In the genomic region with DNA sequence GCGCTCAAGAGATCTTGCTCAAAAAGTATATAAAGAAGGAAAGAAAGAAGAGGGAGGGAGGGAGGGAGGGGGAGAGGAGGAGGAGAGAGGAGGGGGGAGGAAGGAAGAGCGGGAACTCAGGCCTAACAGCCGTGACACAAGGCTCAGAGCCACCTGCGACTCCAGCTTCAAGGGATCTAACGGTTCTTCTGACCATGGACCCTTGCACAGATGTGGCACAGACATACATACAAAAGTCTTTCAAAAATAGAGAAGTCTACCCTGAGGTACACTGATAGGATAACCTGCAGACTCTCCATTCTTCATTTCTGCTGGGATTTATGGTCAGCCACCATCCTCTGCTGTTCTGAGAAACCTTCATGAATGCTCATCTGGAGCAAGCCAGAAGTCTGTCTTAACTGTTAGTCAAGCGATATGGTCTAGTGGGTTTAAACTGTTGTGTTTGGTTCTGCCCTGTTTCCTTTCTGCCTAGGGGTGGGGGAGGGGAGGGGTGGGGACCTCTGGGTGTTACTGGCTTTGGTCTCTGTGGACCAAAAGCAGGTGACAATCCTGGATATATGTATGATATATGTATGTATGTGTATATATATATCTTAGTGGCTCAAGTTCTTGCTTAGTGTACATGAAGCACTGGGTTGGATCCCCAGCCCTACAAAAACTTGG, we compare ENCODE assay signal across 19 mouse cellular contexts. TPM values are rescaled to one million over a fixed set of nuclear protein-coding genes. Genes with fewer than 3 reads are reported as not detected.
A peak's percentile ranks its signal among the peaks of the same experiment; 100 is the strongest.
DNase-seq lines count a peak whose midpoint lies in the region; ATAC-seq and TF ChIP-seq lines count a peak whose summit lies in the region.
"Had no signal": no experiment of that assay in that cellular context is flagged by ENCODE, and none has a peak within 500 bp of the region (broad histone marks: within the 10 kb centered on the region; RNA-seq: fewer than 3 reads in every experiment).

No protein-coding gene starts in this region.

- 78% methylated on average over 6 of the region's 6 CpGs for WGBS in heart, embryonic 16.5 days
- WGBS in spleen, adult 2 months = 13% methylated on average over 6 of the region's 6 CpGs
- WGBS in midbrain, embryonic 16.5 days = 73% methylated on average over 6 of the region's 6 CpGs

- no peaks in the 10 kb centered on the region for H3K36me3 ChIP-seq in heart, embryonic 16.5 days (ENCODE audit: control insufficient read depth, insufficient read depth)
- no peaks in the 10 kb centered on the region for H3K36me3 ChIP-seq in spleen, adult 2 months (ENCODE audit: control insufficient read depth, insufficient read depth, low read length)
- H3K36me3 ChIP-seq in midbrain, embryonic 16.5 days (ENCODE audit: control insufficient read depth, insufficient read depth, low read length) = no peaks in the 10 kb centered on the region
- H3K36me3 ChIP-seq: forebrain, embryonic 12.5 days; hindbrain, embryonic 13.5 days; midbrain, embryonic 10.5 days had no signal

- H3K27ac ChIP-seq in heart, embryonic 16.5 days (ENCODE audit: low read length) = peak overlapping the region; percentile 43; the same call in 1 of the 2 replicates
- 0 out of 2 replicates have a peak overlapping the region, but pooled peaks have one; percentile 5 for H3K27ac ChIP-seq in spleen, adult 2 months (ENCODE audit: insufficient read depth, low read length)
- no peak overlapping the region for H3K27ac ChIP-seq in midbrain, embryonic 16.5 days (ENCODE audit: low read length)
- H3K27ac ChIP-seq: forebrain, embryonic 12.5 days; hindbrain, embryonic 13.5 days; kidney, postnatal 0 days; layer of hippocampus, adult 2 months; midbrain, embryonic 10.5 days had no signal

- peak; percentile 66 for ATAC-seq in heart, embryonic 16.5 days (replicated peaks; ENCODE audit: extremely low read depth, insufficient read depth, low FRiP score)
- ATAC-seq in cerebellum, adult (ENCODE audit: insufficient number of reproducible peaks, low FRiP score, low TSS enrichment) = no peak
- no peak for ATAC-seq in midbrain, embryonic 16.5 days

- no peak overlapping the region for H3K4me3 ChIP-seq in heart, embryonic 16.5 days (ENCODE audit: low read length)
- no peak overlapping the region for H3K4me3 ChIP-seq in spleen, adult 2 months (ENCODE audit: extremely low read depth, insufficient read depth, insufficient read length)
- H3K4me3 ChIP-seq in midbrain, embryonic 16.5 days (ENCODE audit: low read depth, low read length) = no peak overlapping the region
- H3K4me3 ChIP-seq: forebrain, embryonic 12.5 days; hindbrain, embryonic 13.5 days; layer of hippocampus, adult 2 months; midbrain, embryonic 10.5 days had no signal

- no peaks in the 10 kb centered on the region for H3K4me1 ChIP-seq in heart, embryonic 16.5 days (ENCODE audit: control insufficient read depth, insufficient read depth, low read length)
- H3K4me1 ChIP-seq in spleen, adult 2 months (ENCODE audit: control insufficient read depth, insufficient read depth, insufficient read length) = peaks cover 26% of the 10 kb centered on the region; the same call in 1 of the 2 replicates
- H3K4me1 ChIP-seq in midbrain, embryonic 16.5 days (ENCODE audit: control insufficient read depth, insufficient read depth, low read length) = no peaks in the 10 kb centered on the region
- H3K4me1 ChIP-seq: forebrain, embryonic 12.5 days; hindbrain, embryonic 13.5 days; midbrain, embryonic 10.5 days had no signal

- no peak for TF ChIP-seq POLR2A in spleen, adult 2 months (IDR thresholded peaks at IDR 0.05; ENCODE audit: low read depth, low read length)

- no peak for DNase-seq in heart, postnatal 36 days
- DNase-seq in spleen, adult 2 months (ENCODE audit: low read depth in 1 of 2, low spot score in 2 of 2) = no peak
- no peak for DNase-seq in spleen, postnatal 4 days (ENCODE audit: low spot score in 2 of 2)
- peak; percentile 75 for DNase-seq in thymus, postnatal 0 days (ENCODE audit: low spot score)
- DNase-seq in layer of hippocampus, postnatal 14 days (ENCODE audit: low spot score in 2 of 2) = no peak
- DNase-seq: adrenal gland, postnatal 36 days; cerebellum, adult 8-10 months; lung, adult 18-20 months; lung, postnatal 14 days; retina, postnatal 1 day; right cerebral cortex, postnatal 4 days had no signal

- H3K9me3 ChIP-seq in heart, embryonic 16.5 days (replicated peaks; ENCODE audit: control insufficient read depth, low read length) = no peaks in the 10 kb centered on the region
- H3K9me3 ChIP-seq in midbrain, embryonic 16.5 days (replicated peaks; ENCODE audit: control insufficient read depth, low read length, poor library complexity, severe bottlenecking) = no peaks in the 10 kb centered on the region
- H3K9me3 ChIP-seq: forebrain, embryonic 12.5 days; hindbrain, embryonic 13.5 days; midbrain, embryonic 10.5 days had no signal

- no peak for TF ChIP-seq CTCF in spleen, adult 2 months (IDR thresholded peaks at IDR 0.05; ENCODE audit: extremely low read depth, insufficient read depth, insufficient read length, insufficient replicate concordance)

- H3K9ac ChIP-seq in heart, embryonic 16.5 days (ENCODE audit: low read length) = no peak overlapping the region
- no peak overlapping the region for H3K9ac ChIP-seq in midbrain, embryonic 16.5 days (ENCODE audit: low read depth, low read length)
- H3K9ac ChIP-seq: forebrain, embryonic 12.5 days; hindbrain, embryonic 13.5 days had no signal

- H3K27me3 ChIP-seq in heart, embryonic 16.5 days (ENCODE audit: control insufficient read depth, insufficient read depth, low read length) = no peaks in the 10 kb centered on the region
- H3K27me3 ChIP-seq in spleen, adult 2 months (ENCODE audit: control insufficient read depth, insufficient read depth, low read length) = no peaks in the 10 kb centered on the region
- H3K27me3 ChIP-seq in midbrain, embryonic 16.5 days (ENCODE audit: control insufficient read depth, insufficient read depth, low read depth, low read length) = no peaks in the 10 kb centered on the region
- H3K27me3 ChIP-seq: forebrain, embryonic 12.5 days had no signal

- intact Hi-C loops in heart, postnatal 36 days (cut with DNase I) = no loop called here

- H3K4me2 ChIP-seq in heart, embryonic 16.5 days (ENCODE audit: low read depth, low read length) = no peak overlapping the region
- H3K4me2 ChIP-seq in midbrain, embryonic 16.5 days (ENCODE audit: low read length) = no peak overlapping the region
- H3K4me2 ChIP-seq: forebrain, embryonic 12.5 days; hindbrain, embryonic 13.5 days had no signal

RNA-seq across cellular contexts. Expression of a gene that starts 14.3 kb away (rescaled TPM):
- polyA plus RNA-seq in heart, embryonic 16.5 days (2015; fragmentation: Nextera tagmentation; extraction: Ambion mirVana) = 3.6 and 6.9 TPM in 2 replicates
- 1 to 10 TPM in 1 of 2 experiments, under 1 TPM in 1; 0.69 to 1.5 TPM for total RNA-seq in heart, postnatal 36 days (2021)
- 0.32 and 0.33 TPM in 2 replicates for polyA plus RNA-seq in spleen, adult 2 months (2012; rRNA removed)
- polyA plus RNA-seq in thymus, postnatal 0 days (2015; fragmentation: Nextera tagmentation; extraction: Ambion mirVana) = 8.9 and 11.8 TPM in 2 replicates
- polyA plus RNA-seq in midbrain, embryonic 16.5 days (2015; fragmentation: Nextera tagmentation; extraction: Ambion mirVana) = 104 and 106 TPM in 2 replicates
- total RNA-seq in layer of hippocampus, postnatal 14 days (2021) = 10 to 100 TPM; 88.1 to 88.7 TPM

RNA-seq across cellular contexts. Expression of a gene that starts 25.1 kb away (rescaled TPM):
- 8.5 and 26.3 TPM in 2 replicates for polyA plus RNA-seq in heart, embryonic 16.5 days (2015; fragmentation: Nextera tagmentation; extraction: Ambion mirVana)
- total RNA-seq in heart, postnatal 36 days (2021) = 1 to 10 TPM; 1.5 to 1.7 TPM
- polyA plus RNA-seq in spleen, adult 2 months (2012; rRNA removed) = 120 and 145 TPM in 2 replicates
- 178 TPM in 2 replicates for polyA plus RNA-seq in thymus, postnatal 0 days (2015; fragmentation: Nextera tagmentation; extraction: Ambion mirVana)
- 0.61 and 0.75 TPM in 2 replicates for polyA plus RNA-seq in midbrain, embryonic 16.5 days (2015; fragmentation: Nextera tagmentation; extraction: Ambion mirVana)
- 1 to 10 TPM; 3.3 to 3.5 TPM for total RNA-seq in layer of hippocampus, postnatal 14 days (2021)
